Mouse (Mus musculus) liver, postnatal 0 days (tissue): ENCODE data around the gene Hist2h3b. TPM values are rescaled to one million over a fixed set of nuclear protein-coding genes. Genes with fewer than 3 reads are reported as not detected.

Source experiments
- ATAC-seq: fragments of 200-750 bp; cut with Nextera tagmentation; 2 replicates; pipeline ENCODE4 v1.8.0; 2017; ENCODE audit warnings: mild to moderate bottlenecking, moderate library complexity
- DNase-seq: peaks from one replicate; pipeline ENCODE4 v3.0.0-alpha.2; 2016
- H3K27ac ChIP-seq: fragments of 300-500 bp; sonication (generic); 2 replicates; pipeline ENCODE4 v1.5.1; 2014; ENCODE audit warnings: antibody characterized with exemption, moderate library complexity, mild to moderate bottlenecking, low read depth
- H3K27me3 ChIP-seq: fragments of 300-500 bp; sonication (generic); 2 replicates; pipeline ENCODE4 v1.6.1; 2014; ENCODE audit warnings: low read length, control low read depth, mixed read lengths; ENCODE audit not compliant: insufficient read depth
- H3K36me3 ChIP-seq: fragments of 300-500 bp; sonication (generic); replicated peaks from 2 replicates; pipeline ENCODE4 v1.6.1; 2014; ENCODE audit warnings: mild to moderate bottlenecking, control low read depth, low read length, moderate library complexity, mixed read lengths; ENCODE audit not compliant: insufficient read depth
- H3K4me1 ChIP-seq: fragments of 300-500 bp; sonication (generic); 2 replicates; pipeline ENCODE4 v1.6.1; 2014; ENCODE audit warnings: antibody characterized with exemption, mild to moderate bottlenecking, control low read depth; ENCODE audit not compliant: insufficient read depth
- H3K4me2 ChIP-seq: fragments of 300-500 bp; sonication (generic); 2 replicates; pipeline ENCODE4 v1.6.1; 2014; ENCODE audit warnings: low read depth, mild to moderate bottlenecking, low read length, moderate library complexity, mixed read lengths
- H3K4me3 ChIP-seq: fragments of 300-500 bp; sonication (generic); 2 replicates; pipeline ENCODE4 v1.5.1; 2014; ENCODE audit warnings: low read depth, low read length
- H3K9ac ChIP-seq: fragments of 300-500 bp; sonication (generic); replicated peaks from 2 replicates; pipeline ENCODE4 v1.6.1; 2014; ENCODE audit warnings: mild to moderate bottlenecking, moderate library complexity
- H3K9me3 ChIP-seq: fragments of 300-500 bp; sonication (generic); 2 replicates; pipeline ENCODE4 v1.6.1; 2016; ENCODE audit warnings: mild to moderate bottlenecking, control low read depth, low read length, mixed read lengths
- CTCF ChIP-seq: sonication (generic); IDR thresholded peaks from 2 replicates; pipeline ENCODE4 v1.5.1; 2016; ENCODE audit warnings: antibody characterized with exemption, low read depth
- EP300 ChIP-seq: IDR thresholded peaks from 2 replicates; pipeline ENCODE4 v1.6.1; 2016; ENCODE audit warnings: antibody characterized with exemption, low read depth, mild to moderate bottlenecking
- WGBS: fragments of 180-500 bp; shearing (Covaris S2); extraction: QIAGEN DNeasy Blood & Tissue Kit; methylation state at CpG from one replicate; pipeline ENCODE4 v1.1.7; 2014; ENCODE audit not compliant: insufficient replicate concordance; 5-methylcytosine and 5-hydroxymethylcytosine counted together
- microRNA-seq: library from miRNA; unstranded; fragments of <30 nt; microRNA quantifications from one replicate; pipeline ENCODE4, GENCODE M21; 2016
- polyA plus RNA-seq: library from polyadenylated mRNA; unstranded; fragments of >200 nt; fragmentation: Nextera tagmentation; extraction: Ambion mirVana; gene quantifications from 2 replicates; pipeline ENCODE4 v1.2.1, GENCODE M21; 2015

Gene Hist2h3b
- polyA plus RNA-seq, 1 experiment from 2014 or later: 84.5 TPM

GRCm38 (mm10) chr3:96312341-96313098 is 44.1 kb downstream of the Hist2h3b start:
- no peak for DNase-seq
- Histone ChIP-seq H3K36me3 (no peaks in the 10 kb centered on the region), H3K9me3 (no peaks in the 10 kb centered on the region), H3K4me3 (no peak overlapping the region), H3K9ac (no peak overlapping the region), H3K4me2 (no peak overlapping the region), H3K27me3 (no peaks in the 10 kb centered on the region), H3K4me1 (no peaks in the 10 kb centered on the region), H3K27ac (no peak overlapping the region)
- no peak for ATAC-seq
- WGBS: 57% methylated on average over 8 of the region's 8 CpGs
- no peak for TF ChIP-seq EP300
- TF ChIP-seq CTCF: no peak

Small RNAs within 50 kb of the gene (microRNA-seq; reads per million reads assigned to microRNA genes)
- not detected for gene Gm44492
- not detected for gene Gm47311
- not detected for gene Gm47313

Other genes with a start within 250 kb of the Hist2h3b start
- gene Vps45, start 210.2 kb upstream of the Hist2h3b start, polyA plus RNA-seq: 11.3 and 12.5 TPM in 2 replicates
- 7.4 and 7.9 TPM in 2 replicates for gene Otud7b, start 164.1 kb upstream of the Hist2h3b start, polyA plus RNA-seq
- 2.7 and 3.0 TPM in 2 replicates for gene Mtmr11, start 106.7 kb upstream of the Hist2h3b start, polyA plus RNA-seq
- 38.6 and 41.1 TPM in 2 replicates for gene Sf3b4, start 96.3 kb upstream of the Hist2h3b start, polyA plus RNA-seq
- 0.08 and 0.09 TPM in 2 replicates for gene Sv2a, start 87.5 kb upstream of the Hist2h3b start, polyA plus RNA-seq
- gene Bola1, start 48.9 kb upstream of the Hist2h3b start, polyA plus RNA-seq: 49.2 and 49.3 TPM in 2 replicates
- gene Hist2h2ab, start 48.8 kb upstream of the Hist2h3b start, polyA plus RNA-seq: 0.46 TPM in 1 of 2 replicates, not detected in the other
- 9.4 and 13.8 TPM in 2 replicates for gene Hist2h2ac, start 47.8 kb upstream of the Hist2h3b start, polyA plus RNA-seq
- 4.1 and 4.9 TPM in 2 replicates for gene Hist2h2be, start 47.5 kb upstream of the Hist2h3b start, polyA plus RNA-seq
- gene Hist2h3c2, start 29.5 kb upstream of the Hist2h3b start, polyA plus RNA-seq: 5.0 and 8.1 TPM in 2 replicates
- gene Hist2h2aa2, start 28.4 kb upstream of the Hist2h3b start, polyA plus RNA-seq: 224 and 229 TPM in 2 replicates
- gene Hist2h2aa1, start 23.2 kb upstream of the Hist2h3b start, polyA plus RNA-seq: 107 and 123 TPM in 2 replicates
- gene Hist2h3c1, start 22.0 kb upstream of the Hist2h3b start, polyA plus RNA-seq: 0.78 and 1.5 TPM in 2 replicates
- 40.3 and 56.7 TPM in 2 replicates for gene Hist2h4, start 5.3 kb upstream of the Hist2h3b start, polyA plus RNA-seq
- 9.4 and 11.0 TPM in 2 replicates for gene Hist2h2bb, start 1.1 kb downstream of the Hist2h3b start, polyA plus RNA-seq
- 6.2 and 8.7 TPM in 2 replicates for gene Fcgr1, start 25.3 kb downstream of the Hist2h3b start, polyA plus RNA-seq
- not detected in 2 replicates for gene BC107364, start 183.7 kb downstream of the Hist2h3b start, polyA plus RNA-seq